Mouse (Mus musculus): ENCODE data around the gene Atcay.
A peak's percentile ranks its signal among the peaks of the same experiment; 100 is the strongest.

Gene Atcay

DNA sequence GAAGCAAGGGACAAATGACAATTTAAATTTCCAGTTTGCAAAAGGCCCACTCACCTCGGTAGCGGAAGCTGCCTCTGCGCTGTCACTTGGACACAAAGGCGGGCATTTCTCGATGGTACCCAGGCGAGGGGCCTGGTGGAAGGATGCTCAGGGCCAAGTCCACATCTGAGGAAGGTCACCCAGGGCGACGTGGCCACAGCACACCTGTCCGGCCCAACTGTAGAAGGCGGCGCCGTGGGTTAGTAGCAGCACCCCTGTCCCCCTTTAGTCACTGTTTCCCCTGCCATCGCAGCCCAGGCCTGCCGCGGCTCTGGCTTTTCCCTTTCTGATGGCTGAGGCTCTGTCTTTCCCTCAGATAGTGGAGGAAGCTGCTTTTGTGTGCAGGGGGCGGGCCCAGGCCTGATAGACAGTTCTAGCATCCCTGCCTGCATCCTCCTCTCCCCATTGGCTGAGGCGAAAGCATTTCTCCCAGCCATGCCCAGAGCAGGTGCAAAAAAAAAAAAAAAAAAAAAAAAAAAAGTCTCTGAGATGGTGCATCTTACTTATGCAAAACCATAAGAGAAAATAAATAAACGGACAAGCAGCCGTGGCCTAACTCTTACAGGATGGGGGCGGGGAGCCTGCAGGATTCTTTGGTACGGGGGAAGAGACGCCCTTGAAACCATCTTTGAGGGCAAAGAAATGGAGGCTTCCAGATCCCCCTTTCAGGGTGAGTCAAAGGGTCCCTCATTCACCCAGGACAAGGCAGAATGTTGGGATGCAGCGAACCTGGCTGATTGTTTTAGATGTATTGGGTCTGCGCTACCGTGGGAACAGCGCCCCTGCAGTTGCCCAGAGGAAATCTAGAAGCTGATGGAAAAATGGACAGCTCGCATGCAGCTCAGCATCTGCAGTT lies at the start of gene Atcay:
Gene Atcay (minus strand): TSS at position 396 of the 895 bp plus-strand sequence.
- no peak for DNase-seq (ENCODE audit: low spot score in 2 of 2)

DNA sequence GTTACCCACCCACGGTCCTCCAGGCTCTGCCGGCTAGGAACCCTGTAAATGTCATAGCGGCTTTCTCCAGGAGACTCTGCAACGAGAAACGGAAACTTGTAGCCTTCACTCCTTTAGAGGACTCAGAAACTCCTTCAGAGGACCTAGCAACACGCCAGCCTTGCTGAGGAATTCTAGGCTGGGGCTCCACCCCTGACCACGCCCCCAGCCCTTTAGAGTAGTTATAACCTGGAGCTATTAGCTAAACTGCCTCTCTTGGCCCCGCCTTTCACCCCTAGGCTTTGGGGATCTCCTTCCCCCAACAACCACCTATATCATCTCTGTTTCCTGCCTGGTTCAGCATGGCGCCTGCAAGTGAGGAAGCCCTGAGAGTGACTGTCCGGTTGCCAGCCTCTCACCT lies 48.9 kb upstream of the Atcay start:
- DNase-seq (ENCODE audit: low spot score in 2 of 2): no peak

DNA sequence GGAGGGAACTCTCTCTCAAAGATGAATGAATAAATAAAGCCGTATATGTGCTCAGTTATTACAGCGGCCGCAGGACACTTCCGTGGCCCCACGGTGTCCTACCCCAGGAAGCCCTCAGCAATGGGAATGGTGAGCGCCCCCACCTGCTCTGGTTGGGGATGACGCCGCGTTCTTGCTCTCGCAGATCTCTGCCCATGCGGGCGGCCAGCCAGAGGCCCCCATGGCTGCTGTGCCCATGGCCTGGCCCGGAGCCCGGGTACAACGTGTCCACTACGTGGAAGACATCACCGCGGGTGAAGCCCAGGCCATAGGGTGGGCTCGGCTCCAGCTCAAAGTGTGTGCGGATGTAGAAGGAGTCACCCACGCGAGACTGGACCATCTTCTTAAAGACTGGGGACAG lies 47.0 kb upstream of the Atcay start:
- no peak for DNase-seq (ENCODE audit: low spot score in 2 of 2)

DNA sequence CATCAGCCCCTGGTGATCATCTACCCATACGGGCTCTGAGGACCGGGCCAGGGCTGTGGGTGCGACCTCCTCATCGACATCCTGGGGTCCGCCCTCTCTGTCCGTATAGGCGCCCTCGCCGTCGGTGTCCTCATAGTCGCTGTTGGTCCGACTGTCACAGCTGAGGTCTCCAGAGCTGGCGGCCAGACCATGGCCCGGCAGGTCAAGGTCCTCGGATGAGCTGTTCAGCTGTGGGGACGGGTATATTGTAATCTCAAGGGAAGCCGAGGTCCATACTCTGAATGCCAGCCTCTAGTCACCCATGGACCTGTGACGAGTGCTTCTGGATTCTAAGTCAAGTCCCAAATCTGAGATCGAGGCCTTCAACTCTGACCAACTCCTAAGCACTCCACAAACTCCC lies 43.2 kb upstream of the Atcay start:
- no peak for DNase-seq (ENCODE audit: low spot score in 2 of 2)

DNA sequence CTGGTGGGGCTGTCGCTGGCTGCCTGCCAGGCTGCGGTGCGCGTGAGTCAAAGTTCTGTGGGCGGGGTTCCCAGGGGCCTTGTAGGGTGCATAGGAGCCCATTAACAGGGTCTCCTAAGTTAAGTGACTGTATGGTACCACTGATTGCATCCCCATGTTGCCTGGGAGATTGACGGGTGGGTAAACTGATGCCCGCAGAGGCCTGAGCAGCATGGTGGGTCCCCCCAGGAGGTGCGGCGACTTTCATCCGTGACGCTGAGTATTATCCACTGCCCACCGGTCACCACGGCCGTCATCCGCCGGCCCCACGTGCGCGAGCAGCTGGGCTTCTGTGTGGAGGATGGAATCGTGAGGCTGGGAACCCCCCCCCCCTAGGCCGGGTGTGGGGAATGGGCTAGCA lies 41.7 kb upstream of the Atcay start:
- no peak for DNase-seq (ENCODE audit: low spot score in 2 of 2)

DNA sequence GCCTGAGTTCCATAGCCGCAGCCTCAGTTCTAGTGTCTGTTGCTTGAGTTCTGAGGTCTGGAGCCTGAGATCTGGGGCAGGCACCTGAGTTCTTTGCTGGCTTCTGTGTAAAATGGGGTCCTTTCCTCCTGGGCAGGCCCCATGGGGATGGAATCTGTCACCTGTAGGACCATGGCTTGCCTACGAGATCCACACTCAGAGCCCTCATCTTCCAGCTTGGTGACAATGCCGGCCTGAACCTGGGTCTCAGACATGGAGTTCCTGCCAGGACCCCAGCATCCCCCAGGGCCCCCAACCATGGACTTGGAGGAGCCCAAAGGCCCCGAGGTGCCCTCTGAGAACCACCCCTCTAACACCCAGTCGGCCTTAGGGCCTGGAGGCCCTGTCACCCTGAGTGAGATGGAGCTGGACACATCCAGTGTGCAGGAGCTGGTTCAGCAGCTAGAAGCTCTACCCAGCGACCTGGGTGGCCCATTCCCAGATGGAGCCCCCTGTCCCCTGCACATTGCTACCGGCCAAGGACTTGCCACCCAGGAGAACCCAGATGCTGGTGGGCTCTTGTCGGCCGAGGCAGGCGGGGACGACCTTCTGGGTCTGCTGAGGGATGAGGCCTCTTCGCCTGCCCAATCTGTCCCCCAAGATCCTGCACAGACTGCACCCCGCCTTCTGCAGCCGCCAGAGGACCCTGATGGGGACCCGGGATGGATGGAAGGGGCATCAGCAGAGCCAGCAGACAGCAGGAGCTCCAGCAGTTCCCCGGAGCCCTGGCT lies 38.2 kb upstream of the Atcay start:
- DNase-seq (ENCODE audit: low spot score in 2 of 2): no peak

DNA sequence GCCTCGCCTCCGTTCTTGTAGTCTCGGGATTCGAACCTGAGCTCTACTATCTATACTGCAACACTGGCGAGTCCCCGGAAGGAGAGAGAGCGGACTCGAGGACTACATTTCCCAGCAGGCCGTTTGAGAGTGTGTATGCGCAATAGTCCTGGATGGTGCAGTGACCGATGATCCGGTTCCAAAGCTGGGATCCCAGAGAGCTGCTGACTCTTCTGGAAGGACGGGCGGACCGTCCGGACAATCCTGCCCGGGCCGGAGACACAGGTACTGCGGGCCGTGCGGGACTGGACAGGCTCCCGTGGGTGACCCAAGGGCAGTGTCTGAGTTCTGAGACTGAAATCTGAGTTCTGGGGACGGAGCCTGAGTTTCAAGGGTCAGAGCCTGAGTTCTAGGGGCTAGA lies 37.4 kb upstream of the Atcay start:
- peak; percentile 67 to 83 for DNase-seq (ENCODE audit: low spot score in 2 of 2)

DNA sequence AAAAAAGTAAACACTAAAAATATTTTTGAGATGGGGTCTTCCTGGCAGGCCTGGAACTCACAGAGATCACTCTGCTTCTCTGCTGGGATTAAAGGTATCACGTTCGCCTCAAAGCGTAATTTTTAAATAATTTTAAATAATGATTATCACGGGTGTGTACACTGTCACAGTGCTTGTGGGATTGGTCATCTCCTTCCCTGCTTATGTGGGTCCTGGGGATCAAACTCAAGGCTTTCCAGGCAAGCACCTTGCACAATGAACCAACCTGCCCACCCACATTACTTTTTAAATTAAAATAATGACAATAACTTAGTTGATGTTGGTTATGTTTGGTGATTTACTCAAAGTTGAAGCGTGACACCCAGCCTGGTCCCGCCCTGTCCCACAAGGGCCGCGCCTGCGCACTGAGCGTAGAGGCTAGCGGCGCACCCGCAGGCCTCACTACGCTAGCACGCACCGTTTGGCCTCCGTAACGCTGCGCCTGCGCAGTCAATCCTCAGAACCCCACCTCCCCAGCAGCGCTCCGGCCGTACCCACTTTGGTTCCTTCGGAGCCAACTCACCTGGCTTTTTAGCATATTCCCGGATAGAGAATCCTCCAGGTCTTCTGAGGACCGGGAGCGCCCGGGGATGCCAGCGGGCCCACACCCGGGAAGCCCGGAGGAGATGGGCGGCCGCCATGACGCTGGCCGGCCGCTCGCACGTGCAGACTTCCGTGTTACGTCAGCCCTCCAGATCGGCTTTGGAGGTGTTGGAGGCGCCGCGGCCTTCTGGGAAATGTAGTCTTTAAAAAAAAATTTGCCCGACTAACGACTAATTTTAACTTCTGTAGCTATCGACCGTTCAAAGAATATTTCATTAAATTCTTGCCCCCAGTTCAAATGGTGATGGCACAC lies 35.8 kb upstream of the Atcay start, which contains the start of the genes Mrpl54 and Apba3:
Gene Mrpl54 (minus strand): TSS at position 724 of the 895 bp plus-strand sequence.
Gene Apba3 (plus strand): TSS at position 750 of the 895 bp plus-strand sequence.
- DNase-seq (ENCODE audit: low spot score in 2 of 2): peak; percentile 94 to 95

DNA sequence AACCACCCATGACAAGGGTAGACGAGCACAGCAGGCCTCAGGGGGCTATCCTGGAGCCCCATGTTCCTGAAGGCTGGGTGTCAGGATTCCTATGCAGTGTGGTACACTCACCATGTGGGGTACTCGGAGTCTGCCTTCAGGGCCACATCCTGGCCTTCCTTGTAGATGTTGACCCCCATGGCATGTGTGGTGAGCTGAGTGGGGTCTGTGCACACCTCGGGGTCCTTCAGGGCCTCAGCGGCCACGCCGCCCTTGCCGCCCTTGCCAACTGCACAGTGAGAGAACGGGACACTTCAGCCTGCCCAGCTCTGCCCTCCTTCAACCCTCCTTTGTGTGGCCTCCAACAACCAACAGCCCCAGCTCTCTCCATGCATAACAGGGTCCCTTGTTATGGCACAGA lies 34.9 kb upstream of the Atcay start:
- DNase-seq (ENCODE audit: low spot score in 2 of 2): no peak

DNA sequence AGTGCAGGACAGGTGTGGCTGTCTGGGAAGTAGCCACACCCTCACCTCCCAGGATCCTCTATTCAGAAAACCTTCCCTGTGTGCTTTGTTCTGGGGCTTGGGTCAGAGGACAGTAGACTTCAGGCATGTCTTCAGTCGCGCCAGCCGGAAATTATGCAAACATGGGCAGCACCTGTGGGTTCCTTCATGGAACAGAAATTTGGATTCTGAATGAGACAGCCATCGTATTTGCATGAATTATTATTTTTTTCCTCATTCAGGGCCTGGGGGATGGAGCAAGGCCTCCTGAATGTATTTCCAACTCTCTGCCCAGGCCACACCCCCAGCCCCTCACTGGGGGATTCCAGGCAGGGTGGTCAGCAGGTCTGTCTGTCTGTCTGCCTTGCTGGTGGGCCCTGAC lies 30.4 kb upstream of the Atcay start:
- DNase-seq (ENCODE audit: low spot score in 2 of 2): no peak

DNA sequence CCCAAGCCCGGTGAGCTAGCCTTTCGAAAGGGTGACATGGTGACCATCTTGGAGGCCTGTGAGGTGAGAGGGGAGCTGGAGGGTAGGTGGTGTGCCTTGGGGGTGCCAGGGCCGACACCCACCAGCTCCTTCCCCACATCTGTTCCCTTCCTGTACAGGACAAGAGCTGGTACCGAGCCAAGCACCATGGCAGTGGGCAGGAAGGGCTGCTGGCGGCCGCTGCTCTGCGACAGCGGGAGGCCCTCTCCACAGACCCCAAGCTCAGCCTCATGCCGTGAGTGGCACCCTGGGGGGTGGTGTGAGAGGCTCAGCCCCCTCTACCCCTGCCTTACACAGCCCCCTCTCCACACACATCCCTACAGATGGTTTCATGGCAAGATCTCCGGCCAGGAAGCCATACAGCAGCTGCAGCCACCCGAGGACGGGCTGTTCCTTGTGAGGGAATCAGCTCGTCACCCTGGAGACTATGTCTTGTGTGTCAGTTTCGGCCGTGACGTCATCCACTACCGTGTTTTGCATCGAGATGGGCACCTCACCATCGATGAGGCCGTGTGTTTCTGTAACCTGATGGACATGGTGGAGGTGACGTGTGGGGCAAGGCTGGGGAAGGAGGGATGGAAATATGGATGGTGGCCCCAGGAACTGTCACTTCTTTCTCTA lies 28.7 kb upstream of the Atcay start:
- DNase-seq (ENCODE audit: low spot score in 2 of 2): no peak

DNA sequence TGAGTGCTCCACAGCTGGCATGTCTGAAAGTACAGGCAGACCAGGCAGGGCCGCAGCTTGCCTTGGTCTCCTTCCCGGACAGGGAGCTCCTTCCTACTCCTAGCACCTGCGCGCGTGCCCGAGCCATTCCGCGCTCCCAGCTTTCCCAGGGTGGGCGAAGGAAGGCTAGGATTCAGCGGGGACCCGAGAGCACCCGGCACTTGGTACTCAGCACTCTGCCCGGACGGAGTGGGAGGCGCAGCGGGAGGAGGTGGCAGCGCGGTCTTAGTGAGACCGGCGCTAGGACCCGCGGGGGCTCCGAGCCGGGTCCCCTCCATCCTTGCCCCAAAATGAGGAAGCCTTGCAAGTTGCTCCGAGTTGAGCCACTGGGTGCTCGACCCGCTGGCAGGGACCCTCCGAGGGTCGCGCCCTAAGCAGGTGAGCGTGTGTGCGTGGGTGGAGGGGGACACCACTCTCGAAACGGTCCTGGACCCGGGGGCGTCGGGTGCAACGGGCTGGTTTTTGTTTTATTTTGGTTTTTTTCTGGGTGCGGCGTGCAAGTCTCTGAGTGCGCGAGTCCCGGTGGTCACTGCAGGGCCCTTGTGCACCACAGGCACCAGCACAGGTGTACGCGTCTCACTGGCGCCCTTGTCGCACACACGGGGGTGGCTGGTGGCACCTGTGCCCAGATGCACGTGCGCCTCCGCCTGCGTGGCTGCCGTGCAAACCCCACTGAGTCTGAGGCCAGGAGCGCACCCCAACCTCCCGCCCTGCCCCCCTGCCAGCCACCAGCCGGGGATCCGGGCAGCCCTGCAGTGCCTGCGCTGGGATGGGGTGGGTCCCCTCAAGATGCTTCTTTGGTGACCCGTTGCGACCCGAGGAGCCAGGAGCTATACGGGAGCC lies 26.8 kb upstream of the Atcay start:
- no peak for DNase-seq (ENCODE audit: low spot score in 2 of 2)

DNA sequence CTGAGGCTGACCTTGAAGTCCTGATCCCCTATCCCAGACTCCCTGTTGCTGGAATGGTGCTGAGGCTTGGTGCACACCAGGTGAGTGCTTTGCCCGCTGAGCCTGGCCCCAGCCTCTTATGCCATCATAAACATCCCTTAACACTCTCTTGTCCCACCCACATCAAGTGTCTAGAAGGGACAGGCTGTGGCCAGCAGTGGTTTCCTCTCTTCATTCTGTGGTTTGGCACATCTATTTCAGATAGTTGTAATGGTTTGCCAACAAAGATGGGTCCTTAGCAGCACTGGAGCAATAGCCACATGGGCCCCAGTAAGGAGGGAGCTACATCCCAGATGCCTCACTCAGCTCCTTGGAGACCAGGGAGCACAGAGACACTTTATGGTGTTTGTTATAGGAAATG lies 24.3 kb upstream of the Atcay start:
- no peak for DNase-seq (ENCODE audit: low spot score in 2 of 2)

DNA sequence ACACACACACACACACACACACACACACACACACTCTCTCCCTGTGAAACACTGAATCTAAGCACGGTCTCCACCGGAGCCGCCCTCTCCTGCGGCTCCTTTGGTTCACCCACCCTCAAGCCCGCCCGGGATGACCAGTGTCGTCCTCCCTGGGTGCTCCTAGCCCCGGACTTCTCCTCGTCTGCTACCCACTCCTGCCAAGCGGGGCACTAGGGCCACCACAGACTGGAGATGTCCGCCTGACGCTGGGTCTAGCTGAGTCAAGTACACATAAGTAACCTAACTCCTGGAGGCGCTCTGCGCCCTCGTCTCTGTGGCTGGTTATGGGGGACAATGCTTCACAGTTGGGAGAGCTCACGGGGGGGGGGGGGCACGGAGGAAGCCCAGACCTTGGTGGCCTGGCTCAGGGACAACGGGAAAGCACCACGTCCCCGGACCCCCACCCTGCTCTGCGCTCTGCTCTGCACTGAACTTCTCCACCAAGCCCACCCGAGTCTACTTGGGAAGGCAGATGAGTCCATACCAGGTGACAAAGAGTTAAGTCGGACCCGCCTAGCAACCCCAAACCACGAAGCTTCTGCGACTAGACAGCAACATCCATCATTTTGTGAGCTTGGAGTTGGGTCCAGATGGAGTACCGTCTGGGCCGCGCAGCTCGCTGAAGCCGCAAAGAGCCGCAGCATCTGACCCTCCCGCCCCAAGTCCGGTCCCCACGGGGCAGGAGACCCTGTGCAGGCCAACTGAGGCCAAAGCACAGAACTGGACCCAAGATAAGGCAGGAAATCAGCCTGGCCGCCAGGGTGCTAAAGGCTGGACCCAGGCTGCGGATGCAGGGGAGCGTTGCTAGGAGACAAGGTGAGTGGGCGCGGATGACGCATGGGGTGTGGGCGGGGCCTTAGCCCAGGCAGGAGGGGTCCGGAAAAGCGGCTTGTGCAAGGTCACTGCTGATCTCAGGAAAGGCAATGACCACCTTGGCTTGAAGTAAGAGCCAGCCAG lies 22.1 kb upstream of the Atcay start, which contains the start of gene Matk:
Gene Matk (plus strand): TSS at position 512 of the 996 bp plus-strand sequence.
- no peak for DNase-seq (ENCODE audit: low spot score in 2 of 2)

DNA sequence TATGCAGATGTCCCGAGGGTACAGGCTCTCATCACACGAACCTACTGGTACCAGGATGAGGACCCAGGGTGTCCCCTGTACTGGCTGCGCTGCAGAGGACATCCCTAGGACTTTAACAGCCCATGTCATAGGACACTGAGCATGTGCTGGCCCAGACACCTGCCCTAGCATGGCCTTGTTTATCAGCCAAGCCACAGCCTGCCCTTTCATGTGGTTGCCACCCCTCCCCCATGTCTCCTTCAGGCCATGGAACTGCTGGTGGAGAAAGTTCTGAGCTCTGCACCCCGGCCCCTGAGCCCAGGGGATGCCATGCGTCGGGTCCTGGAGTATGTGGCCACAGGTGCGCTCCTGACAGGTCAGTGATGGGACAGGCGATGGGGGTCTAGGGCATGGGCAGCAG lies 18.8 kb upstream of the Atcay start:
- no peak for DNase-seq (ENCODE audit: low spot score in 2 of 2)

DNA sequence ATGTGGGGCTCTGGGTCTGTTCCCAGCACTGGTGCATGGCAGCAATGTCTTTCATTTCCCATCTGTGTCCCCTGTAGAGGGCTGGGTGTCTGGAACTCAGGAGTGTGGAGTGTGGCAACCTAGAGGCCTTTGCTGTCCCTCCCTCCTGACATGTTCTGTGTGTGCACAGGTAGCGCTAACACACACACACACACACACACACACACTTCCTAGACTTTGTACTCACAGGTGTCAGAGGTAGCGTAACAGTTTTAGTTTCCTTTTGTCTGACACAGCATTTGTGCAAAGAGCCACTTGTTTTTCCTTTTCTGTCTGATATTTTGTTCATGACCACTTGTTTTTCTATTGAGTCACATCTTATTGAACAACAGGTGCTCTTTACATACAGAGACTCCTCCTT lies 17.2 kb upstream of the Atcay start:
- DNase-seq (ENCODE audit: low spot score in 2 of 2): no peak

DNA sequence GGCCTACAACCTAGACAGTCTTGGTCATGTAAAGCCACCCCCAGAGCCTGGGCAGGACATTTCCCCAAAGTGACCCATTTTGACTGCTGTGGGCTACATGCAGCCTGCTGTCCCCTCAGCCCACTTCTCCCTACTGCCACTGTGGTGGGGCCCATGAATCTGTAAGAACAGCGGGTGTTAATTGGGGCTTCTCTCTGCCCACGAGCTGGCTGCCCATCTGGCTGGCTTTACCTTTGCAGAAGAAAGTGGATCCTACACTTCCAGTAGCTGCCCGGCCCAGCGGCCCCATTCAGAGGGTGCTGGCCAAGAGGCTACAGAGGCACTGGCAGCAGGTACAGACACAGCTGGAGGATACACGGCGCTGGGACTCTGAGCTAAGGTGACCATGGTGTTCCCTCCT lies 14.5 kb upstream of the Atcay start:
- no peak for DNase-seq (ENCODE audit: low spot score in 2 of 2)

DNA sequence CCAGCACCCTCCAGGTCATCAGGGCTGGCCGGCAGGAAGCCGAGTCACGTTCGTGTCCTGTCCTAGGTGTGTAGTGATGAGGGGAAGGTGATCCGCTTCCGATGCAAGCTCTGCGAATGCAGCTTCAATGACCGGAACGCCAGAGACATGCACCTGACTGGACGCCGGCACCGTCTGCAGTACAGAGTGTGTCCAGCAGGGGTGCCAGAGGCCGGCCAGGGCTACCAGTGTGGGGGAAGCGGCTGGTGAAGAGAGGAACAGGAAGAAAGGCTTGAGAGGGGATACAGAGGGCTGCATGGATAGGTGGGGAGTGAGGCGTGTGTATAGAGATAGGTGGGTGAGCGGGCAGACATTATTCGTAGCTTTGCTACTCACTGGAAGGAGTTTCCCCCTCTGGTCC lies 14.0 kb upstream of the Atcay start:
- peak; percentile 64 to 87 for DNase-seq (ENCODE audit: low spot score in 2 of 2)

DNA sequence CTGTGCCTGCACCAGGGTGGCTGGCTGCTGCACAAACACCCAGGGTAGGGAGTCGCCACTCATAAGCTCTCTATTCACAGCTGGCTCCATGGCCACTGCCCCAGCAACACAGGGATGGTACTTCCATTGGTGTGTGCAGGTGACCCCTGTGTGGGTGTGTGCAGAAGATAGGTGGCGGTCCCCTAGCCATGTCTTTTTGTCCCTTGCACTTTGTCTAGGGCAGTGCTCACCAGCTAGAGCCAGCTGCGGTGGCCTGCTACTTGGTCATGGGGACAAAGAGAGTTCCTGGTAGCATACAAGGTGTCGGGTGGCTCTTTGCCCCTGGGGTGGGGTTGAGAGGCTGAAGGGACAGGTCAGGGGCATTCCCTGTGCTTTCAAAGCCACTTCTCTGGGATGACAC lies 13.5 kb upstream of the Atcay start:
- no peak for DNase-seq (ENCODE audit: low spot score in 2 of 2)
